Mouse (Mus musculus): ENCODE data around the gene Rpl9-ps6. TPM values are rescaled to one million over a fixed set of nuclear protein-coding genes. Genes with fewer than 3 reads are reported as not detected.

The Rpl9-ps6 gene
- total and polyA plus RNA-seq, 2 experiments from 2014 or later = 41.4 to 53.3 TPM

GRCm38 (mm10) chr19:32494611-32495010, 28.2 kb upstream of the Rpl9-ps6 start:
- WGBS = 86% methylated on average over 13 of the region's 13 CpGs
- no peak overlapping the region for H3K9ac ChIP-seq (replicated peaks; ENCODE audit: low read depth, low read length)
- H3K36me3 ChIP-seq (replicated peaks; ENCODE audit: control insufficient read depth, insufficient read depth, low read length) = peaks cover 45% of the 10 kb centered on the region

GRCm38 (mm10) chr19:32493471-32493870, 27.1 kb upstream of the Rpl9-ps6 start:
- H3K9ac ChIP-seq (replicated peaks; ENCODE audit: low read depth, low read length) = no peak overlapping the region
- 79% methylated on average over 8 of the region's 8 CpGs for WGBS
- H3K27me3 ChIP-seq (ENCODE audit: control insufficient read depth, insufficient read depth, low read length) = no peaks in the 10 kb centered on the region
- H3K4me2 ChIP-seq (ENCODE audit: low read depth, low read length) = no peak overlapping the region
- TF ChIP-seq CTCF (IDR thresholded peaks at IDR 0.05; ENCODE audit: low read depth) (no peak), EP300 (IDR thresholded peaks at IDR 0.05; ENCODE audit: low read depth) (no peak)
- H3K9me3 ChIP-seq (replicated peaks; ENCODE audit: control insufficient read depth, low read length) = no peaks in the 10 kb centered on the region
- no peaks in the 10 kb centered on the region for H3K4me1 ChIP-seq (ENCODE audit: control insufficient read depth, insufficient read depth)
- no peak for DNase-seq (ENCODE audit: low spot score)
- H3K27ac ChIP-seq (ENCODE audit: low read depth) = no peak overlapping the region
- H3K4me3 ChIP-seq (ENCODE audit: low read depth, low read length) = no peak overlapping the region
- ATAC-seq (ENCODE audit: insufficient read depth, low read depth) = no peak
- H3K36me3 ChIP-seq (replicated peaks; ENCODE audit: control insufficient read depth, insufficient read depth, low read length) = peaks cover 40% of the 10 kb centered on the region

More at GRCm38 (mm10) chr19:32494611-32495010, 28.2 kb upstream of the Rpl9-ps6 start:
- ATAC-seq (ENCODE audit: insufficient read depth, low read depth) (no peak), DNase-seq (ENCODE audit: low spot score) (no peak)
- no peaks in the 10 kb centered on the region for H3K9me3 ChIP-seq (replicated peaks; ENCODE audit: control insufficient read depth, low read length)
- H3K27ac ChIP-seq (ENCODE audit: low read depth) = no peak overlapping the region
- H3K4me2 ChIP-seq (ENCODE audit: low read depth, low read length) = no peak overlapping the region
- H3K27me3 ChIP-seq (ENCODE audit: control insufficient read depth, insufficient read depth, low read length) = no peaks in the 10 kb centered on the region
- H3K4me3 ChIP-seq (ENCODE audit: low read depth, low read length) = no peak overlapping the region
- no peak for TF ChIP-seq CTCF (IDR thresholded peaks at IDR 0.05; ENCODE audit: low read depth)
- no peak for TF ChIP-seq EP300 (IDR thresholded peaks at IDR 0.05; ENCODE audit: low read depth)
- no peaks in the 10 kb centered on the region for H3K4me1 ChIP-seq (ENCODE audit: control insufficient read depth, insufficient read depth)

- ATAC-seq (ENCODE audit: insufficient read depth, low read depth) = no peak
- no peak overlapping the region for H3K4me3 ChIP-seq (ENCODE audit: low read depth, low read length)
- no peaks in the 10 kb centered on the region for H3K27me3 ChIP-seq (ENCODE audit: control insufficient read depth, insufficient read depth, low read length)
- no peak overlapping the region for H3K9ac ChIP-seq (replicated peaks; ENCODE audit: low read depth, low read length)
- no peak overlapping the region for H3K27ac ChIP-seq (ENCODE audit: low read depth)
- WGBS = 84% methylated on average over 5 of the region's 5 CpGs
- H3K4me1 ChIP-seq (ENCODE audit: control insufficient read depth, insufficient read depth) = no peaks in the 10 kb centered on the region
- H3K36me3 ChIP-seq (replicated peaks; ENCODE audit: control insufficient read depth, insufficient read depth, low read length) = peaks cover 38% of the 10 kb centered on the region
- no peak for TF ChIP-seq EP300 (IDR thresholded peaks at IDR 0.05; ENCODE audit: low read depth)
- no peaks in the 10 kb centered on the region for H3K9me3 ChIP-seq (replicated peaks; ENCODE audit: control insufficient read depth, low read length)
- DNase-seq (ENCODE audit: low spot score) = no peak
- no peak overlapping the region for H3K4me2 ChIP-seq (ENCODE audit: low read depth, low read length)
Observed at GRCm38 (mm10) chr19:32492981-32493380, 26.6 kb upstream of the Rpl9-ps6 start.

- Histone ChIP-seq H3K27ac (ENCODE audit: low read depth) (no peak overlapping the region), H3K4me1 (ENCODE audit: control insufficient read depth, insufficient read depth) (peaks cover 3% of the 10 kb centered on the region; the same call in 1 of the 2 replicates), H3K36me3 (replicated peaks; ENCODE audit: control insufficient read depth, insufficient read depth, low read length) (peaks cover 38% of the 10 kb centered on the region), H3K27me3 (ENCODE audit: control insufficient read depth, insufficient read depth, low read length) (no peaks in the 10 kb centered on the region), H3K4me3 (ENCODE audit: low read depth, low read length) (no peak overlapping the region), H3K9ac (replicated peaks; ENCODE audit: low read depth, low read length) (no peak overlapping the region), H3K4me2 (ENCODE audit: low read depth, low read length) (no peak overlapping the region), H3K9me3 (replicated peaks; ENCODE audit: control insufficient read depth, low read length) (no peaks in the 10 kb centered on the region)
- no peak for TF ChIP-seq EP300 (IDR thresholded peaks at IDR 0.05; ENCODE audit: low read depth)
- TF ChIP-seq CTCF (IDR thresholded peaks at IDR 0.05; ENCODE audit: low read depth) = no peak
- no peak for DNase-seq (ENCODE audit: low spot score)
- no peak for ATAC-seq (ENCODE audit: insufficient read depth, low read depth)
- 93% methylated on average over 3 of the region's 3 CpGs for WGBS
Observed at GRCm38 (mm10) chr19:32492339-32492738, 26.0 kb upstream of the Rpl9-ps6 start.

- no peaks in the 10 kb centered on the region for H3K9me3 ChIP-seq (replicated peaks; ENCODE audit: control insufficient read depth, low read length)
- H3K36me3 ChIP-seq (replicated peaks; ENCODE audit: control insufficient read depth, insufficient read depth, low read length) = peaks cover 38% of the 10 kb centered on the region
- H3K4me1 ChIP-seq (ENCODE audit: control insufficient read depth, insufficient read depth) = peaks cover 5% of the 10 kb centered on the region; the same call in 1 of the 2 replicates
- no peak overlapping the region for H3K27ac ChIP-seq (ENCODE audit: low read depth)
- H3K4me2 ChIP-seq (ENCODE audit: low read depth, low read length) = no peak overlapping the region
- H3K27me3 ChIP-seq (ENCODE audit: control insufficient read depth, insufficient read depth, low read length) = no peaks in the 10 kb centered on the region
- TF ChIP-seq EP300 (IDR thresholded peaks at IDR 0.05; ENCODE audit: low read depth) (no peak), CTCF (IDR thresholded peaks at IDR 0.05; ENCODE audit: low read depth) (no peak)
- no peak for ATAC-seq (ENCODE audit: insufficient read depth, low read depth)
- no peak for DNase-seq (ENCODE audit: low spot score)
- WGBS = 95% methylated on average over 2 of the region's 2 CpGs
- no peak overlapping the region for H3K9ac ChIP-seq (replicated peaks; ENCODE audit: low read depth, low read length)
- H3K4me3 ChIP-seq (ENCODE audit: low read depth, low read length) = no peak overlapping the region
Observed at GRCm38 (mm10) chr19:32490976-32491375, 24.6 kb upstream of the Rpl9-ps6 start.

- no peak overlapping the region for H3K4me2 ChIP-seq (ENCODE audit: low read depth, low read length)
- H3K36me3 ChIP-seq (replicated peaks; ENCODE audit: control insufficient read depth, insufficient read depth, low read length) = peaks cover 23% of the 10 kb centered on the region; the same call in 1 of the 2 replicates
- H3K9me3 ChIP-seq (replicated peaks; ENCODE audit: control insufficient read depth, low read length) = no peaks in the 10 kb centered on the region
- H3K27me3 ChIP-seq (ENCODE audit: control insufficient read depth, insufficient read depth, low read length) = no peaks in the 10 kb centered on the region
- WGBS = 85% methylated on average over 12 of the region's 12 CpGs
- no peak for DNase-seq (ENCODE audit: low spot score)
- H3K4me1 ChIP-seq (ENCODE audit: control insufficient read depth, insufficient read depth) = peaks cover 7% of the 10 kb centered on the region
- TF ChIP-seq CTCF (IDR thresholded peaks at IDR 0.05; ENCODE audit: low read depth) (no peak), EP300 (IDR thresholded peaks at IDR 0.05; ENCODE audit: low read depth) (no peak)
- H3K4me3 ChIP-seq (ENCODE audit: low read depth, low read length) = no peak overlapping the region
- H3K9ac ChIP-seq (replicated peaks; ENCODE audit: low read depth, low read length) = no peak overlapping the region
- no peak overlapping the region for H3K27ac ChIP-seq (ENCODE audit: low read depth)
- ATAC-seq (ENCODE audit: insufficient read depth, low read depth) = no peak
Observed at GRCm38 (mm10) chr19:32489166-32489895, 23.0 kb upstream of the Rpl9-ps6 start.
